Mouse (Mus musculus): ENCODE data around the gene Sf3b2.
A peak's percentile ranks its signal among the peaks of the same experiment; 100 is the strongest.

Gene Sf3b2

DNA sequence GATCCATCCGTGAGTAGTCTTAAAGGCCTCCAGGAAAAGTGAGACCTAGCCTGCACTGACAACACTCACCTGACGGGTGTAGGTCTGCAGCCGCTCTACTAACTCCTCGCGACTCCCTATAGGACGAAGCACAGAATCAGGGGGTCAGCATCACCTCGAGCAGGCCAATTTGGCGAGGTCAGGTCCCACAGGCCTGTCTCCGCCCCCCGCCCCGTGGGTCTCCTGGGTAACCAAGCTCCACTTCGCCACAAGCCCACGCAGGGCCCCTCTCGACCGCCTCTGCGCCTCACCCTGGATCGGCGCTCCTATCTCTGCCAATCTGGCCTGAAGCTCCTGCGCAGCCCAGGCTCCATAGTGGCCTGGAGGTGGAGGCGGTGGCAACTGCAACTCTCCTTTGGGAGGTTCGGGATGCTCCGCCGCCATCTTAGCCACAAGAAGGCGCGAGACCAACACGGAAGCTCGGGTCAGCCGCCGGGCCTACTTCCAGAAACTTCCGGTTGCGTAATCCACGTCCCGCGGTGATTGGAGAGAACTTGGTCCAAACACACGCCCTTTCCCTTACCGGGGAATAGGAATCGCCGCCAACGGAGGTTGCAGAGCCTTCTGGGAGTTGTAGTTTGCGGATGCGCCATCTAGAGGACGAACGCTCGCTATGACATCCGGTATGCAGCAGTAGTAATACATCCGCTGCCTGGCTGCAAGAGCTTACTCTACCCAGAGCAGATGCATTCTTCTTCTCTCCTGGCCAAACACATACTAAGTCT lies at the start of gene Sf3b2:
Gene Sf3b2 (minus strand): TSS at position 484 of the 764 bp plus-strand sequence.
- DNase-seq: peak; percentile 99

DNA sequence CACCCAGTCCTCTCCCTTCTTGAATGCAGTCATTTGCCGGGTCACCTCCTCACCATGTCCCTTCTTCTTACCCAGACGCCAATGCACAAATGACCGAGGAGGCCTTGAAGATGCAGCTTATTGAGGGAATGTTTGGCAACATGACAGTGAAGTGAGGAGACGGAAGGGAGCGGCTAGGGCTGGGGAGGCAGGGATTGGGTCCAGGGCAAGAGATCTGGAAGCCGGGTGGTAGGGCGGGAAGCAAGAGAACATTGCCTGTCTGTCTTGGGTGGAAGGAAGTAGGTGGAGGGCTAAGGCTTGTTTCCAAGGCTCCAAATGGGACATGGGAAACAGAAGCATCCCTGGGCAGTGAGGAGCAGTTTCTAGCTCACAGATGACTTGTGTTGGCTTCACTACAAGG lies 46.1 kb upstream of the Sf3b2 start:
- no peak for DNase-seq

DNA sequence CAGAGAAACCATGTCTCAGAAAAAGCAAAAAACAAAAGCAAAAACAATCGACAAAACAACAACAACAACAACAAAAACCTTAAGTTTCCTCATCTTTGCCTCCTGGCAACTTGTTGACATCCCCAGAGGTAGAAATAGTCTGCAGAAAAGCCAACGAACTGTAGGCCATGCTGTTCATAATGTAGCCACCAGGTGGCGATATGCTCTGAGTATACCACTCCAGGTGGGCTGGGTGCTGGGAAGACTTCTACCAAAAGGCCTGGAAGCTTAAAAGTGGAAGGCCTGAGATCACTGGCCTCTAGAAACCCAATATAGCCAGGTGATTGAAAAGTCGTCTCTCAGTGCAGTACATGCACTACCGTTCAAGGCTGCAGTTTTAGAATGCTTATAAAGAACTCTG lies 42.7 kb upstream of the Sf3b2 start:
- DNase-seq: peak; percentile 85

DNA sequence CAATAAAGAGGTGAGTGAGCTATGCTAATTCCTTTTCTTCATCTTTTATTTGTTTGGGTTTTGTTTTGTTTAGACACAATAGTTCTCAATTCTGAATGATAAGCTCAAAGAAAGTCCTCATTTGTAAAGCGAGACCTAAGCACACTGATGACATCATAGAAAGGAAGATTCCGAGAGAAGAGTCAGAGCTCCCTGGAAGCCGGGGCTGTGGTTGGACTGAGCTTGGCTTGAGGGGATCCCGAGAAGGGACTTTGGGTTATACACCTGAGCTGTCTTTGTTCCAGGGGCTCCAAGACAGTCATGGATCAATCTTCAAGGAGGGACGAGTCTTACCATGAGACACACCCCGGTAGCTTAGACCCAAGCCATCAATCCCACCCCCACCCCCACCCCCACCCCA lies 40.2 kb upstream of the Sf3b2 start, which contains the start of gene Catsper1:
Gene Catsper1 (plus strand): TSS at position 301 of the 400 bp plus-strand sequence.
- DNase-seq: no peak

DNA sequence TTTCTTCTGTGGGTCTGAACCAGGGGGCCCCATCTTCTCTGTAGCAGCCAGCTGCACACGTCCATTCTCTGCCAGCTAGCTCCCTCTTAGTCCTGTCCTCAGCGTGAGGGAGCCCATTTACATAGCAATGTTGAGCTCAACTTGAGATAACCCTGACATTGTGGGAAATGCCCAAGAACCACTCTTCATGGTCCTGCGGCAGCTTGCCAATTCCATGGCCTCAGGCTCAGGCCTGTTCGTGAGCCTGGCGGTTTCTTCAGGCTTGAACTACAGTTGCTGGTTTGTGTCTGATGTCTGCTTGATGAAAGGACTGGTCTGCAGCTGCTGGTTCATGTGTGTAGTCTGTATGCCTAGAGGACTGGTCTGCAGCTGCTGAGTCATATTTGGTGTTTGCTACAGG lies 39.5 kb upstream of the Sf3b2 start:
- peak; percentile 9 for DNase-seq

DNA sequence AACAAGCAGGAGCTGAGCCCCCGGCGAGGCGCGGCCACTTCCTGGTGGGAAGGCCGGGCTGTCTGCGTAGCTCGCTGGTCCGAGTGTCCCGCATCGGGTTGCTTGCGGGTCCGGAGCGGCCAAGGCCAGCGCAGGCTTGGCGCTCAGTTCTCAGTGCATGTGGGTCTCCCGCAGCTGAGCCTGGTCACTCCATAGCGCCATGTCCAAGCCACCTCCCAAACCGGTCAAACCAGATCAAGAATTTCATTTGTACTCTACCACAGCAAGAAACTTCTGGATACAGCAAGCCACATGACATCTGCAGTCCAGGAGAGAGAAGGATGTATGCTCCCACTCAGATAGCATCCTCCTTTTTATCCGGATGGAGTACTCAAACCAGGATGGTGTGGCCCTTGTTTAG lies 32.7 kb upstream of the Sf3b2 start:
- no peak for DNase-seq

DNA sequence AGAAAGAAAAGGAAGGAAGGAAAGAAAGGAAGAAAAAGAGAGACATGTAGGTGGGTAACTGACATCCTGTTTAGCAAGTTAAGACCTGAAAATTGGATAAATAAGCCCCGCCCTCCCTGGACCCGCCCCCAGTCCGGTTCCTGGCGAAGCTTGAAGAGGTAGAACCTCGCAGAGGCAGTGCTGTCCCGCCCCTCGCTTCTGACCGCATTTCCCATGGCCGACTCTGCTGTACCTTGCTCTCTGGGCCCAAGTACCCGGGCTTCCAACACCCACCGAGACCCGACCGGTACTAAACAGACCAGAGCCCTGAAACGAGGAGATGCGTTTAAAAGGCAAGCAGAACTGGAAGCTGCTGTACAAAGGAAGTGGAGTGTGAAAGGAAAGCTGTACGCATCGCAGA lies 28.5 kb upstream of the Sf3b2 start:
- peak; percentile 15 for DNase-seq

DNA sequence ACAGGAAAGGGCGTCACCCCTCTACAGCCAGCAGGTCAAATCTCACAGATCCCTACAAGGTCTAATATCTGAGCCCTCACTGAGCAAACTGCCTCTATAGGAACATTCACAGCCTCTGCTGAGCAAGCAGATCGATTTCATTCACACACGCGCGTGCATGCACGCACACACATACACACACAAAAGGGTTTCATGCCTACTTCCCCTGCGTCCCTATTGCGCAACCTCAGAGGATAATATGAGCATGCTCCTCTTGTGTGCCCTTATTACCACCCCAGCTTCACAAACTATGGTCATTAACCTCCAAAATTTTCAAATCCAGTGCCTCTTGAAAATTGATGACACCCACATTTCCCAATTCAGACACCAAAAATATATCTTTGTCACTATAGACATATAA lies 17.9 kb upstream of the Sf3b2 start:
- no peak for DNase-seq

DNA sequence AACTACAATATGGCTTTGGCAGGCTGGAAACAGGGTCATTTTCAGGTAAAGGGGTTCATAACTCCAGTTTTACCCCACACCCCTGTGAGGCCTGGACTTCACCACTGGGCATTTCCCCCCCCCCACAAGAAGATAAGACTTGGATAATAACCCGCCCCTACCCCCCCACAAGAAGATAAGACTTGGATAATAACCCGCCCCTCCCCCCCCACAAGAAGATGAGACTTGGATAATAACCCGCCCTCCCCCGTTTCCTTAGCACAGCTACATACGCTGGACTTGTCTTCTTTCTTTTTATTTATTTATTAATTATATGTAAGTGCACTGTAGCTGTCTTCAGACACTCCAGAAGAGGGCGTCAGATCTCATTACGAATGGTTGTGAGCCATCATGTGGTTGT lies 13.8 kb upstream of the Sf3b2 start:
- no peak for DNase-seq

DNA sequence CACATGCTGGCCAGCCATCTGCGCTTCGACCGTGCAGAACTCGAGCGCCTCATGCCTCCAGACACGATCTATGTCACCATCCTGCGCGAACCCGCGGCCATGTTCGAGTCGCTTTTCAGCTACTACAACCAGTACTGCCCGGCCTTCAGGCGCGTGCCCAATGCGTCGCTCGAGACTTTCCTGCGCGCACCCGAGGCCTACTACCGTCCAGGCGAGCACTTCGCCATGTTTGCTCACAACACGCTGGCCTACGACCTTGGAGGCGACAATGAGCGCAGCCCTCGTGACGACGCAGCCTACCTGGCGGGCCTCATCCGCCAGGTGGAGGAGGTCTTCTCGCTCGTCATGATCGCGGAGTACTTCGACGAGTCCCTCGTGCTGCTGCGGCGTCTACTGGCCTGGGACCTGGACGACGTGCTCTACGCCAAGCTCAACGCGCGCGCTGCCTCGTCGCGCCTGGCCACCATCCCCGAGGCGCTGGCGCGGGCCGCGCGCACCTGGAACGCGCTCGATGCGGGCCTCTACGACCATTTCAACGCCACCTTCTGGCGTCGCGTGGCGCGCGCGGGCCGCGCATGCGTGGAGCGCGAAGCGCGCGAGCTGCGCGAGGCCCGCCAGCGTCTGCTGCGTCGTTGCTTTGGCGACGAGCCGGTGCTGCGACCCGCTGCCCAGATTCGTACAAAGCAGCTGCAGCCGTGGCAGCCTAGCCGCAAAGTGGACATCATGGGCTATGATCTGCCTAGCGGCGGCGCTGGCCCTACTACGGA lies 11.9 kb upstream of the Sf3b2 start:
- DNase-seq: no peak

DNA sequence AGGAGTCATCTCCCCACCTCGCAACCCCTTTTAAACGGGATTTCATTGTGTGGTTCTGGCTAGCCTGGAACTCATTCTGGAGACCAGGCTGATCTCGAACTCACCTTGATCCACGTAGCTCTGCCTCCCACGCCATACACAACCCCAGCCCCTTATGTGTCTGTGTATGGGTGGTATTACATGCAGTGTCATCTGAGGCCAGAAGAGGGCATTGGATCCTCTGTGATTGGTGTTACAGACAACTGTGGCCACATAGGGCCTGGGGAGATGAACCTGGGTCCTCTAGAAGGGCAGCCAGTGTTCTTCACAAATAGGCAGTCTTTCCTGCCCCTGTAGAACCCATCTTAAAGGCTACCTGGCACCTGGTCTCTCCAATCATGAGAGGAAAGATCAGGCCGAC lies 11.0 kb upstream of the Sf3b2 start:
- DNase-seq: no peak

DNA sequence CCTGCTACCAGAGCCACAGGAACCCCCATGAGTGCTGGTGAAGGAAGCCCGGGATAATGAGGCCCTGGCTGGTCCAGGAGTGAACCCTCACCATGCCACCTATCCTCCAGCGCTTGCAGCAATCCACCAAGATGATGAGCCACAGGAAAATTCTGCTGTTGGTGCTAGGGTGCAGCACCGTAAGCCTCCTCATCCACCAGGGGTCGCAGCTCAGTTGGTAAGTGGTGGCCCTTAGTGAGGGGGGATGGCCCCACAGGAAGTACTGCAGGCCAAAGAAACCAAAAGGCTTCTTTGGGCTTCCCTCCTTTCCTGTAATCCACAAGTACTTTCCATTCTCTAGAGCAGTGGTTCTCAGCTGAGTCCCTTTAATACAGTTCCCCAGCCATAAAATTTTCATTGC lies 7.2 kb upstream of the Sf3b2 start:
- DNase-seq: peak; percentile 67

DNA sequence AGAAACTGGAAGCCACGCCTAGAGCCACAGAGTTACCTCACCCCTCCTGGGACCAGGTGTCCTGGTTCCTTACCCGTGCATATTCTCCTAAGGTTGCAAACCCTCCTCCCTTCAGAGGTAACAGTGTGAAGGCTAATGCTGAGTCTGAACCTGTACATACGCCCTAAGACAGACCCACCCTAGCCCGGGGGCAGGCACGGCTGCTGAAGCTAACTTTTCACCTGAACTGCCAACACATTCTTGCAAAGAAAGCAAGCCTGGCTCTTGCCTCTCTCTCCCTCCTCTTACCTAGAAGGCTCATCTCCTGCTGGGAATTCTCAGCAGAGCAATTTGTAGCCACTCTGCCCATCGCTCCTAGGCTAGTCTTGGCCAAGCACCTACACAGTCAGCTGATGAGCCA lies 5.3 kb upstream of the Sf3b2 start:
- DNase-seq: no peak

DNA sequence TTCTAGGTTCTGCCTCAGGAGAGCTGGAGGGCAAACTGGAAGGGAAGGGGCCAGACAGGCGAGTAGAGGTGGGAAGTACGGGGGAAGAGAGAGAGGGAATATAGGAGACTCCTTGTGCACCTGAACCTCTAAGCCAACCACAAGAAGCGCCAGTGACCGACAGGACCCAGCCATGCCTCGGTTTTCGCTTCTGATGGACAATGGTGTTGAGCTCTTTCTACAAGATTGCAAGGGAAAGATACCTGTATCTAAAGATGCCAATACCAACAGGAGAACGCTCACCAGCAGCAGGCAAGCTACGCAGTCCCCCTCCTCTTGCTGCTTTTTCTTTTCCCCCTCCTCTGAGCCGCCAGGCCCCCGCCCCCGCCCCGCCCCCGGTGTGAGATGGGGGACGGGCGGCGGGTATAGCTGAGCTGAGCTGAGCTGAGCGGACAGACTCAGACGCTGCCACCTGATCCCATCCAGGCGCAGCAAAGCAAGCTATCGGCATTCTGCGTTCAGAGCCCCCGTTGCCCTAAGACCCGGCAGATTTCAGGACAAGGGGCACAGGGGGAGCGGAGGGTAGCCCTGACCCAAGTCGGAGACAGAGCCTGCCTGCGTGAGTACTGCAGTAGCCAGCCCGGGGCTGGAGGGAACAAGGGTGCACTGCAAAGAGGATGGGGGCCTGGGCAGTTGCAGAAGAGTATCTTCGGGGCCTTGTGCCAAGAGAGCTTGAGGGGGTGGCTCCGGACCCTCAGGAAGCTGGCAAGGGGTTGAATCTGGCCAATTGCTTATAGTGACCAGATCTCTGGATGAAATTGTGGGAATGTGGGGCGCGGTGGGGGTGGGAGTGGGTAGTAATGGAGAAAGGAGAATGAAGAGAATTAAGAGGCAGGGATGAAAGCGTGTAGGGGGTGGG lies 2.9 kb upstream of the Sf3b2 start, which contains the start of gene Gal3st3:
Gene Gal3st3 (plus strand): TSS at position 429 of the 898 bp plus-strand sequence.
- DNase-seq: no peak

DNA sequence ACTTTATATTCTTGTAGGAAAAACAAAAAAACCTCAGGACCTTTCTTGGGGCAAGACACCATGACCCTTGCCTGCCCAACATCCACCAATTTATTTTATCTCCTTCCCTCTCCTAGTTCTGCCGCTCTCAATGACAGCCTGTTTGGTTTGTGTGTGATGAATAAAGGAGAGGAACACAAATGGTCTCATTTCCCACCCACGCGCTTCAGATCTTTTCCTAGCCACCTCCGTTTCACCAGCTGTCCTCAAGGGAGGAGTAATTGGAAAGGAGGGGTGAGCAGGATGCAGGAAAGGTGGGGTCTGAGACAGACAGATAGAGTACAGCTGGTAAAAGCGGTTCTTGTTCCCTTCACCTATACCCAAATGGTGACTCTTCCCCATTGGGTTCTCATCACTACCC lies 1.4 kb upstream of the Sf3b2 start:
- no peak for DNase-seq

DNA sequence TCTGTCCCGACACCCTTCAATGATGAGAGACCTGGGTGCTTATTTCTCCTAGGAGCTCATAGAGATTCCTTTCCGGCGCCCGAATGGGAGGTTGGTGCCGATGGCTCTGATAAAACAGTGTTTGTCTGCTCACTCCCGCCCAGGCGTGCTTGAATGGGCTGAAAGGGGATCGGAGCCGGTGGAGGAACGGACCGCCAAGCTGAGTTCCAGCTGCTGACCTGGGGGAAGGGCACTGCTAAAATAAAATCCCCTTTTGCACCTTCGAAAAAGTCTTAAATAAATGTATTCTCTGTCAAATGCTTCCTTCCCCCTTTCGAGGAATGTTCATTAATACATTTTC lies 451 bp upstream of the Sf3b2 start:
- DNase-seq: no peak

DNA sequence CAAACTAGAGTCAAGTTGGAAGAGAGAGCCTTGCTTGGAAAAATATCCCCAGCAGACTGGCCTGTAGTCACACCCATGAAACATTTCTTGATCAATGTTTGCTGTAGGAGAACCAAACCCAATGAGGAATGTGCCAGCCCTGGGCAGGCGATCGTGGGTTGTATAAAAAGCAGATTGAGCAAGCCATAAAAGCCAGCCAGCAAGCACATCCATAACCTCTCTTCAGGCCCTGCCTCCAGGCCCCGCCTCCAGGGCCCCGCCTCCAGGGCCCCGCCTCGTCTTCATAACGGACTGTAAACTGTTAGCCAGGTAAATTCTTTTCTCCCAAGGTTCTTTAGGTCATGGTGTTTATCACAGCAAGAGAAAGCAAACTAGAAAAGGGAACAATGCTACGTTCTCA lies 16.9 kb downstream of the Sf3b2 start:
- DNase-seq: peak; percentile 34

DNA sequence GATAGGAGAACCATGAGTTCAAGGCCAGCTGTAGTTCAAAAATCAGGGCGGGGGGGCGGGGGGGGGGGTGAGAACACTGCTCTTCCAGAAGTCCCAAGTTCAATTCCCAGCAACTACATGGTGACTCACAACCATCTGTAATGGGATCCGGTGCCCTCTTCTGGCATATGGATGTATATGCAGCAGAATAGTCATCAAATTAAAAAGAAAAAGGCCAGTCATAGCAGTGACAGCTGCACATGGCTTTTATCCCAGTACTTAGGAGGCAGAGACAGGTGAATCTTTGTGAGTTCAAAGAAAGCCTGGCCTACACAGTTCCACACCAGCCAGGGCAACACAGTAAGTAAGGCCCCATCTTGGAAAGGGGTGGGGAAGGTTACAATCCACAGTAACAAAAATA lies 18.1 kb downstream of the Sf3b2 start:
- no peak for DNase-seq

DNA sequence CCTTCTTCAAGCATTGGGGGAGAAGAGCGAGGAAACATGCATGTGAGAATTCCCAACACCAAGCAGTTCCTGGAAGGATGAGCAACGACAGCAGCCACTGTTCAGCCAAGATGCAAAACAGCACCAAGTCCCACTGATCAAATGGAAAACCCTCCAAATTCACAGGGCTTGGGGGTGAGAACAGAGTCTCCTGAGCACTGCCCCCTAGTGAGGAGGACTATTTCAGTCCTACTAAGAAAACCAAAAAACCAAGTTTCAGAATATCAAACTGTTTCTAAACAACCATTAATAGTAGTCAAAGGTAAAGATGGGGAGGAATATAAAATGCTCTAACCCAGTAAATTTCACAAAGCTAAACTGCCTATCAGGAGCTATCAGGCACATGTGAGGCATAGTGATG lies 18.7 kb downstream of the Sf3b2 start:
- no peak for DNase-seq

DNA sequence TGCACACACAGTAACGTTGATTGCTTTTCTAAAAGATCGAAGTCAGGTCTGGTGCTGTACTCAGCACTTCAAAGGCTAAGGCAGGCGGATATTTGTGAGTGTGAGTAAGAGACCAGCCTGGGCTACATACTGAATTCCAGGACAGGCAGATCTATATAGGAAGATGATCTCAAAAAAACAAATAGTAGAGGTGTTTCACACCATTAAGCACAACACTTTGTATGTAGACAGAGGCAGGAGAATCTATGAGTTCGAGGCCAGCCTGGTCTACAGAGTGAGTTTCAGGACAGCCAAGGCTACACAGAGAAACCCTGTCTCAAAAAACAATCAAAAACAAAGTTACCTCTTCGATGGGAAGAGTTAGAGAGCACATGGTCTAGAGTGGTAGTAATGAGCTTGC lies 19.5 kb downstream of the Sf3b2 start:
- DNase-seq: no peak

DNA sequence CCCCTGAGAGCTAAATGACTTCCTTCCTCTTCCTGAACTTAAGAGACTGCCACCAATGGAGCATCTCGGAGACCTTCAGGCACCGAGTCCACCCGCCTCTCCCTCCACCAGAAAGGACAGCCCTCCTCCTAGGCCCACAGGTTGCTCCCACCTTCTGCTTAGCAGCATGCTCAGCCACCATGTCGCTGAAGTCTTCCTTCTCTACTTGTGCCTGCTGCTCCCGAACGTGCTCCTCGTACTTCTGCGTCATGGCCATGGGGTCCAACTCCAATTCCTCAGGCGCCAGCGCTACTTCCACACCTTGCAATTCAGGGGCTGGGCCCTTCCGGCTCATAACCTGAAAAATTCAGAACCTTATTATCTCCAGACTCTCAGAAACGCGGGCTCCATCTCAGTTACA lies 20.6 kb downstream of the Sf3b2 start:
- DNase-seq: no peak

DNA sequence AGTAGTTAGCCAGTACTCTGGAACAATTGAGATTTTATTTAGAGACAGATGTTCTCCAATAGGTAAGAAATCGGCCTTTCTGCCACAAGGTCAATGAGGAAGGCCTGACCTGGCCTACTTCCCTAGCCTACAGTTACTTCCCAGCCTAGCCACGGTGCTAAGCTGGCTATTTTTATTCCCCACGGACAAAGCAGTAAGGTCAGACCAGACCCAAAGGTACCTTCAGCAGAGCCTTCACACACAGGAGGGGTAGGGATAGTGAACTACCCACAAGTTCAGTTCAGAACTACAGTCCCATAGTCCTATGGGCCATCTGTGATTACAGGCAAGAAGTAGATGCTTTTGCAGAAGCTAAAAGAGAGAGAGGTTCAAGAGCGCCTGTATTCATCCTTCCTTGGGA lies 21.3 kb downstream of the Sf3b2 start:
- DNase-seq: no peak
